Mouse (Mus musculus): ENCODE data around the gene Nrtn. TPM values are rescaled to one million over a fixed set of nuclear protein-coding genes. Genes with fewer than 3 reads are reported as not detected.

Nrtn gene
- polyA plus RNA-seq, 1 experiment, result 11.7 TPM

DNA sequence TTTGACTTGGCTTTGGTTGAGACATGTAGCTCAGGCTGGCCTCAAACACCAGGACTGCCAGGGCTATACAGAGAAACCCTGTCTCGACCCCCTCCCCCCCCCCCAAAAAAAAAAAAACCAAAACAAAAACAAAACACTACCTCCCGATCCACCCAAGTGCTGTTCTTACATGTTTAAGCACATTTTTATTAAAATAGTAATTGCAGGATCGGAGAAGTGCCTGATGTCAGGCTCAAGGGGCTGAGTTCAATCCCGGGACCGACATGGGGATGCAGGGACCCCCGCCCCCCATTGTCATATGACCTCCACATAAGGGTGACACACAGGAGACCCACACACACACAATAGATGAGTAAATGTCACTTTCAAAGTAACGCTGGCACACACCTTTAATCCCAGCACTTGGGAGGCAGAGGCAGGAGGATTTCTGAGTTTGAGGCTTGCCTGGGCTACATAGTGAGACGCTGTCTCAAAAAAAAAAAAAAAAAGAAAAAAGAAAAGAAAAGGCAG, 6.5 kb upstream of the Nrtn start:
- DNase-seq (ENCODE audit: low read depth, low spot score), result no peak
- 66% methylated on average over 8 of the region's 8 CpGs for WGBS

DNA sequence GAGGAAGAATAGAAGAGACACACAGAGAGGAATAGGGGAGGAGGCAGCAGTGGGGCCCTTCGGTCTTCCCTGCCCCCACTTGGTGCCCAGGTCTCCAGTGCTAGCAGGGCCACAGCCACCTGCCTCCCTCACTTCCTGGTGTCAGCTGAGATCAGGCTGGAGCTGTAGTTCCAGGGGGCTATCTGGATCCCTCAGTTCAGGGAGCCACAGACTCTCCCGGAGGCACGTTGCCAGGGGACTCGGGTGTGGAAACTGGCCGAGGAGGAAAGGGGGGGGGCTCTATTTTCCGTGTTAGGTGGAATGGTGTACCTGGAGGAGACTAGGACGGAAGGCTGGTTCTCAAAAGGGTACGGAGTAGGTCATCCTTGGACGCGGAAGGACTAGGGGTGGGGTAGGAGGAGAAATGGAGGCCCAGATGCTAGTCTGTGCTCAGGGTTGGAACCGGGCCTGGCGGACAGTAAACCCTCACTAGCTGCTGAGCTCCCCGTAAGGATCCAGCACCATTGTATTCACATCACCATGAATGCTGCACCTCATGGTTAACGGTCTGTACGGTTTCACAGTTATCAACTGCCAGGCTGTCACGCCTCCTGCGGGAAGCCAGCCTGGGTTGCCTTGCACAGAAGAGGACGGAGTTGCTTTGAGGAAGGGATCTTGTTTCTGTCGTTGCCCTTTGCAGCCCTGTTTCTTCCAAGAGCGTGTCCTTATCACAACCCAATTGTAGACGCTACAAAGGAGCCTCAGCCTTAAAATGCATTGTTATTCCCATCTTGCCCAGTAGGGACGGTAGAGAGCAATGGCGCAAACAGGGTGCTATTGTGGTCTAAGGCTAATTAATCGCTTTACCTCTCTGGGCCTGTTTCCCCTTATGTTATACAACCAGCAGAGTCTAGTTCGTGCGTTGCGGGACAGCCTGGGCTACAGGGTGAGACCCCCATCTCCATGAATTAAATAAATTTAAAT, 5.7 kb upstream of the Nrtn start:
- 27% methylated on average over 27 of the region's 27 CpGs for WGBS
- peak; percentile 70 for DNase-seq (ENCODE audit: low read depth, low spot score)

DNA sequence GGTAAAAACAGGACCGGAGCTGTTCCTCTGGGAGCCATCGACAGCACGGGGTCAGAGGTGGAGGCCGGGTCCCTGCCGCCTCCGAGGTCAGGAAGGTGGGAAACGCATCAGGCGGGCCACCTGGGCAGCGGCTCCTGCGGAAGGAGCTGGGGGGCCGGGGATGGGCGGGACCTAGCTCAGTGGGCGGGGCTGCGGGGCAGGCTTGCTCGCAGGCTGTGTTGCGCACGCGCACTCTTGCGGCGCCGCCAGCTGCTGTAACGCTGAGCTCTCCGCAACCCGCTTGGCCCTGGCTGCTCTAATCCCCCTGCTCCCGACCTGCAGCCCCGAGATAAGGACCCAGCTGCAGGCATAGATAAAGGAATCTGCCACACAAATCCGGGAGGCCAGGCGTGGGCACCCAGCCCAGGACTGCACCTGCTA, 4.7 kb upstream of the Nrtn start:
- under 1% methylated on average over 28 of the region's 28 CpGs for WGBS
- no peak for DNase-seq (ENCODE audit: low read depth, low spot score)

DNA sequence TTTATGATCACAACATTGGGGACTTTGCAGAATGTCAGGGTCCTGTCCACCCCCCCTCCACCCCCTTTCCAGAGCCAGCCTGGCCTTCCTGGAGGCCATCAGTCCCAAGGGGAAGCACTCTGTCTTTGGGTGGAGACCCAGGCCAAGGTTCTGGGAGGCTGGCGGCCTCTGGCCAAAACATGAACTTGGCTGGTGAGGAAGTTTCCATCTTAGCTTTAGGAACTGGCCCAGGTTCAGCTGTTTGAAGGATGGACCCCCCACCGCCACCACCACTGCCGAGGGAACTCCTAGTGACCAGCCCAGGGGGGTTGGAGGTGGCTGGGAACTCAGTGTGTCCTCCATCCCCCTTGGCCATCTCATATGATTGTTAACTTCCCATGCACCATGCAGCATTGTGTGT, 3.7 kb upstream of the Nrtn start:
- WGBS, result 64% methylated on average over 3 of the region's 3 CpGs
- DNase-seq (ENCODE audit: low read depth, low spot score), result no peak

DNA sequence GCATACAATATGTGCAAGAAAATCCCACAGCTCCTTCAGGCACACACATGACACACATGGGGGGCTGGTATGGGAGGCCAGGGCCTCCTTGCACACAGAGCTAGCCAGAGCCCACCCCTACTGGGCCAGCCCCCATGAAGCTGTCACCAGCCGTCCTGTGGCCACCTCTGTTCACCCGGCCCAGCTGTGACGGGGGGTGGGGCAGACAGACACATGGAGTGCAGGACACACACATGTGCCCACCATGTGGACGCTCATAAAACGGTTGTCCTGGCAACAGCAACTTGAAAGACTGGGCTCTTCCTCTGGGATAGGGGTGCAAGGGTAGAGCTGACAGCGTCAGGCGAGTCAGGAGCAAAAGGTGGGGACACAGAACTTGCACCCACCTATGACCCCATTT, 1.9 kb upstream of the Nrtn start:
- DNase-seq (ENCODE audit: low read depth, low spot score), result no peak
- 72% methylated on average over 7 of the region's 7 CpGs for WGBS

DNA sequence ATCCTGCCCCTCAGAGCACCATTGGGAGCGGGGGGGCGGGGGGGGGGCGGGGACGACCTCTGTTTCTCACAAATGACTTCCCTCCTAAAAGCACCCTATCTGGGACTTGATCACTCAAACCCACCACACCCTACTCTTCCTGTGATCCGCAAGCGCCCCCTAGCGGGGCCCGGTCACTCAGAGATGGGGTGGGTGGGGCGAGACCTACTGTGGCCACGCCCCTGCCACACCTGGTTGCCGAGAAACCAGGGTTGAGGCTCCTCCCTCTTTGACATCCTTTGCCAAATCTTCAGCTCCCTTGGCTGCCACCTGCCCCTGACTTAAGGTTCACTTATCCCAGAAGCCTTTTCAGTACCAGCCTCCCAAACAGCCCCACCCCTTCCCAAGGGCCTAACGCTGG, 802 bp upstream of the Nrtn start:
- WGBS, result 3% methylated on average over 12 of the region's 12 CpGs
- DNase-seq (ENCODE audit: low read depth, low spot score), result peak; percentile 53

DNA sequence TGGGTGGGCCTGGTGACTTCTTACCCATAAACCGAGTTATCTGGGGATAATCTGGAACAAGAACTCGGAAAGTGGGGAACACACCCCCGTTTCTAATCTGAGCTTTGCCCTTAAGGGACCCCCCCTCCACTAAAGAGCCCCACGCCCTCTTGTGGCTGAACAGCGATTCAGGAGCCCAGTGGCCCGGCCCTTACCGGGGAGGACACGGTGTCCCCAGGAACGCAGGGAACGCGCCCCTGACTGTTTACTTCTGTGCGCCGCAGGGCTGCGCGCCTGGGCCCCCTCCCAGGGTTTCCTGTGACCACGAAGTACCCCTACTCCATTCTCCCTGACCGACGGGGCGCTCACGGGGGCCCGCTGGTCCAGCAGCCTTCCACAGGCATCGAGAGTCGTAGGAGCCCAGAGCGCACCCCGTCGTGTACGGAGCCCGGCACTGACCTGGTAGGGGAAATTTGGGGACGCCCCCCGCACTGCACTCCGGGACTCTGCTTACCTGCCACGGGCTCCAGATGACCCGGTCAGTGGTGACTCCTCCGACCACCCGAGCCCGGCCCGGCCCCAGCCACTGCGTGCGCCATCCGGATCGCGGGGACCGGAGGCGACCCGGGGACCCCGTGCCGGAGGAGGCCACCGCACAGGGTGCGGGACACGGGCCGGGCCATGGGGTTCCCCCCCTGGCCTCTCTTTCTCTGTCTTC, 479 bp downstream of the Nrtn start:
- 1% methylated on average over 51 of the region's 51 CpGs for WGBS
- no peak for DNase-seq (ENCODE audit: low read depth, low spot score)

DNA sequence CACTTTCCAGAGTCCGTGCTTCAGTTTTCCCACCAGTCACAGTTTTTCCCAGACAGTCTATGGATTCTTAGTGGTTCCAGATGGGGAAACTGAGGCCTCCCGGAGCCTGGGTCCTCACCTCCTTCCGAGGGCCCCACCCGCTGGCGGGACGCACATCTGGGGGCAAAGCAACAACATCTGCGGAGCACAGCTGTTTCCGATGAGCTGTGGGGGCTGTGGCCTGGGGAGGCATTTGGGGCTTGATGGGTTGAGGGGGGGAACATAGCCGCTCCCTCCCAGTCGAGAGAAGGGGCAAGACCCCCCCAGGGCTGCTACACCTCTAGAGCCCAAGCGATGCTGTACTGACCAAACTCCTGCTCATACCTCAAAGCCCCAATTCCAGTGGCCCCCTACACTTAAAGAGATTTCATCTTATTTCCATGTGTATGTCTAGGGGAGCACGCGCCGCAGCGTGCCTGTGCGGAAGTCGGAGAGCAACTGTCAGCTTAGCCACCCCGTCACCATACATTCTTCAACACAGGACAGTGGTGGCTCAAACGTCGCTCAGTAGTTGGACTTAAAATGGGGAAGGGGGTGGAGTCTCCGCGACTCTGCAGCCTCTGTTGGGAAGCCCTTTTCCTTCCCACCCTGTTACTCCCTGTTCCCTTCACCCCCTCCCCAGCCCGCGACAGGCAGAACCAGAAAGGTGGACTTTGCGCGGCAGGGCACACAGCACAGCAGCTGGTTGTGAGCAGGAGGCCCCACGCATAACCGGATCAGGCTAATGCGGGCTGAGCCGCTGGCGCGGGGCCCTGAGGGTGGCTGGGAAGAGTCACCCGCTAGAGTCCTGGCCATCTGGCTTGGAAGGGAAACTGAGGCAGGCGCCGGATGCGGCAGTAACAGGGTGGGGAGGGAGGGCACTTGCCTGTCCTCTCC, 2.8 kb downstream of the Nrtn start:
- WGBS, result 26% methylated on average over 36 of the region's 36 CpGs
- DNase-seq (ENCODE audit: low read depth, low spot score), result no peak

DNA sequence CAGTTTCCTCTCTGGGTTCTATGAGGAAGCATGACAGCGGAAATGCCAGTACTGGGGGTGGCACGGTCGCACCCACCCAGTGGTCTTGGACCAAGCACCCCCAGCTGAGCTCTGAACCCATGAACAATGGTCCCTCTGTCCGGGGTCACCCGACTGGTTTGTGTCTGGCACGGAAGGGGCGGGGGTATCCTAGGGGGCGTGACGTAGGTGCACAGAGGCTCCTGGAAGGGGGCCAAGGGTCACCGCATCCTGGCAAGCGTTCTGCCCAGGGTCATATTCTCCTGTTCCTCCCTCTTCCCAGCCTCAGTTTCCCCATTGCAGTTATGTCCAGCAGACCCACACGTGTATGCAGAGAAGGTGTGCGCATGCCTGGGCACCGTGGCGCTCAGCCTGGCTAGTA, 3.9 kb downstream of the Nrtn start:
- WGBS, result 21% methylated on average over 15 of the region's 15 CpGs
- DNase-seq (ENCODE audit: low read depth, low spot score), result no peak

DNA sequence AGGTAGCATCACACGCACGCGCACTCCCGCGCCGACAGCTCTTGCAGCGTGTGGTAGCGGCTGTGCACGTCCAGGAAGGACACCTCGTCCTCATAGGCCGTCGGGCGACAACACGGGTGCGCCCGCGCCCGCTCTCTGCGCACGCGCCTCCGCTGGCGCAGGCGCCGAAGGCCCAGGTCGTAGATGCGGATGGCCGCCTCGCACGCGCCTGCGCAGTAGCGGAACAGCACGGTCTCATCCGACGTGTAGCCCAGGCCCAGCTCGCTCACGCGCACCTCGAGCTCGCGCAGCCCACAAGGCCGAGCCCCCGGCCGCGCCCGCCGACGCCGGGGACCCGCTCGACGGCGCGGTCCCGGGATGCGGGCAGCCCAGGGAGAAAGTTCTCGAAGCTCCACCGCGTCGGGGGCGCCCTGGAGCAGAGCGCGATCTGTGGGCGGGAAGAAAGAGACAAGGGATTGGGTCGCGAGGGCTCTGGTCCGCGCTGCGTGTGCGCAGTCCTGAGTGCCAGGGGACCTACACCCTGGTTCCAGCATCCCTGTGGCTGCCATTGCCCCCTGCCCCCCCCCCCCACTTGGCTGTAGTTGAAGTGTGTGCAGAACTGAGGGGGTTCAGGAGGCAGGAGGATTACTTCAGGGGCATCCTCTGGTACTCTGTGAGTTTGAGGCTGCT, 5.8 kb downstream of the Nrtn start:
- no peak for DNase-seq (ENCODE audit: low read depth, low spot score)

DNA sequence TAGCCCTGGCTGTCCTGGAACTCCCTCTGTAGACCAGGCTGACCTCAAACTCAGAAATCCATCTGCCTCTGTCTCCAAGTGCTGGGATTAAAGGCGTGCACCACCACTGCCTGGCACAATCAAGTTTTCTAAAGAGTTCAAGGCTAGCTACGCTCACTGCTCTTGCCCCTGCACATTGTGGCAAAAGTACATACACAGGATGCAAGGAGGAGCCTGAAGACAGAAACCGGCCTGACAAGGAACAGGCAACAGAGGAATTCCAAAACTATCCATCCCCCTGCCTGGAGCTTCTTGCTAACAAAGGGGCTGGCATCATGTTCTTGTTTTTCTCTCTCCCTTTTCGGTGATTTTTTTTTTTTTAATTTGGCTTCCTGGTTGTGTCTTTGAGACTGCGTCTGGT, 13.2 kb downstream of the Nrtn start:
- 38% methylated on average over 5 of the region's 5 CpGs for WGBS
- no peak for DNase-seq (ENCODE audit: low read depth, low spot score)

More for the DNA sequence above, 5.8 kb downstream of the Nrtn start:
- WGBS, result 62% methylated on average over 71 of the region's 71 CpGs

DNA sequence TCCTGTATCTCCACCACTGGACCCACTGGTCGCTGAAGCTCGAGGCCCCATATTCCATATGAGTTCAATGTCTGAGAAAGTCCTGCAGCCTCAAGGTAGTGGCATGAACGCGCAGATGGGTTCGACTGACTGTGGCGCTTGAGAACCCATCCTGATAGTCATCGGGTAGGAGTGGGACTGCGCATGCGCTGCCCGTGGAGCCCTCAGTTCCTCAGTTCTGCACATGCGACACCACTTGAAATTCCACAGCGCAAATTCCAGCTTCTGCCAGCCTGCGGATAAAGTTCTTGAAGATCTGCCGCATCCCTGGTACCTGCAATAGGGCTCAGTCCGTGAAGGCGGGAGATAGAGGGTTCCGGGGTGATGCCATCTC, 16.6 kb downstream of the Nrtn start:
- DNase-seq (ENCODE audit: low read depth, low spot score), result no peak
- WGBS, result 79% methylated on average over 17 of the region's 17 CpGs

DNA sequence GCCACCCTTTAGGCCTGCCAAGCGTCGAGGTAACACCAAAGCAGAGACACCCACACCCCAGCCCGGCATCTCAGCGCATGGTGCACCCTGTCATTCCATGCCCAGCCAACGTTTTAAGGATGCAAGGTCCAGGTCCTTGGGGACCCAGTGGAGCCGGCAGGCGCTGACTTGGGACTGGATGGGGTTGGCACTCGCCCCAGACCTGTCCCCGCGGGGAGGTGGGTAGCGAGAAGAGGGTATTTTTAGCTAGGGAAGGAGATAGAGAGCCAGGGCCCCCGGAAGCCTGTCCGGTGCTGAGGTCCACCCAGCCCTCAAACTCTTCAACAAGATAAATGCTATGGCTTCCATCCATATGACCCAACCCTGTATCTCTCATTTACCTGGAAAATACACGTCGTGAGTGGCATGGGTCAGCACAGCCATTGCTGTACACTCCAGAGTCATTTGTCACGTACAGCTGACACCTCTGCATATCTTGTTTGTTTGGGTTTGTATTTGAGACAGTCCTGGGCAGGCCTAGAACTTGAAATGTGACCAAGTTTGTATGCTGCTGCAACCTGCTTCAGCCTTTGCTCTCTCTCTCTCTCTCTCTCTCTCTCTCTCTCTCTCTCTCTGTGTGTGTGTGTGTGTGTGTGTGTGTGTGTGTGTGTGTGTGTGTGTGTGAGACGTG, 17.1 kb downstream of the Nrtn start:
- no peak for DNase-seq (ENCODE audit: low read depth, low spot score)
- WGBS, result 80% methylated on average over 17 of the region's 17 CpGs

DNA sequence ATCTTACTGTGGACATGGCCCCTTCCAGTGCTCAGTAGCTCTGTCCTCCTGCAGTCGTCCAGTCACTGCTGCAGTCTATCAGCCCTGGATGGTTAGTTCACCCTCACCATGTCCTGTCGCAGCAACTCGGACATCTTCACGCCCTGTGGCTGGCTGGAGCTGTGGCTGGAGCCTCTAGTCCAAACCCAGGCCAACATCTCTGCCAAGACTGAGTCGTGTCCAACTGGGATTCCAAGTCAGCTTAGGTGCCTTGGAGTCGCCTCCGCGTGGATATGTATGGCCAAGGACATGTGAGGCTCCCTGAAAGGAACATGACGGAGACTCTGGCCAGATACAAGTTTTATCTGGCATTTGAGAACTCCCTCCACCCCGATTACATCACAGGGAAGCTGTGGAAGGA, 19.1 kb downstream of the Nrtn start:
- 76% methylated on average over 10 of the region's 10 CpGs for WGBS
- no peak for DNase-seq (ENCODE audit: low read depth, low spot score)

DNA sequence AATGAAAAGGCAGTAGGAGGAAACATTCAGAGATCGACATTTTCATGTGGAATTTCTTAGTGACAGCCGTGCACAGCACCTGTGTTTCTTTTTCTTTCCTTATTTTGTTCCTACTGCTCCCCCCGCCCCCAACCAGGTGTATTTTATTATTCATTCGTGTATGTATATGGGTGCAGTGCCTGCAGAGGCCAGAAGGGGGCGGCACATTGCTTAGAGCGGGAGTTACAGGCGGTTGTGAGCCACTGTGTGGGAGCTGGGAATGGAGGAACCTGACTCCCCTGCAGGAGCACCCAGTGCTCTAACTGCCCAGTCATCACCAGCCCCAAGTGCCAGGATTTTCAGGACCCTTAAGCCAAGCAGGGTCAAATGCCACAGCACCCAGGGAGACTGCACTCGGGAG, 20.8 kb downstream of the Nrtn start:
- no peak for DNase-seq (ENCODE audit: low read depth, low spot score)
- WGBS, result 41% methylated on average over 8 of the region's 8 CpGs

DNA sequence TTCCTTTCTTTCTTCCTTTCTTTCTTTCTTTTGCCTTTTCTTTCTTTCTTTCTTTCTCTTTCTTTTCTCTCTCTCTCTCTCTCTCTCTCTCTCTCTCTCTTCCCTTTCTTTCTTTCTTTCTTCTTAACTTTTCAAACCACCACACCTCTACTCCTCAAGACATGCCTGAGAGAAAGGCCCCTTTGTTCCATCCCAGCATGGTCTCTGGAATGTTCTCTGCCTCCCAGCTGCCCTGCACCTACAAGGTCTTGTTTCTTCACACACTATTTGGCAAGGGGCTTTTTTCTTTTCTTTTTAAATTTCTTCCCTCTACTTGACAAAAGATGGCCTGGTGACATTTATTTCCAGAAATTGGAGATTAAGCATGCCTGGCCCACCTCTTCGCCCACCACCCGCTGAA, 27.7 kb downstream of the Nrtn start:
- 77% methylated on average over 2 of the region's 2 CpGs for WGBS
- DNase-seq (ENCODE audit: low read depth, low spot score), result no peak

DNA sequence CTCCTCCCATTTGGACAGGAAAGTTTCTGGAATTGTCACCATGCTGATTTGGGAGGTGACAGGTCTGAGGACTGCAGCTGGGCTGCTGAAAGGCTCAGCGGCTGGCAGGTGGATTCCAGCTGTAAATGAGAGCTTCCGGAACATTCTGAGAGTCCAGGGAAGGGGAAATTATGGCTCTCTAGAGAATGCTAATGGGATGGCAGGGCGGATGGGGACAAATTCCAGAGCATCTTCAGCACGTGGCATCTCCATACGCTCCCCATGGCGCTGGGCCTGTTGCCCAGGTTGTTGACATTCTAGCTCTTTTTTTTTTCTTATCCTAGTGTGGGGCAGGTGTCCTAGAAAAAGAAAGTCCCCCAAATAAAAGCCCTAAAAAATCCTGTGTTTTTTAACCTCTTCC, 28.2 kb downstream of the Nrtn start:
- WGBS, result 24% methylated on average over 6 of the region's 6 CpGs
- no peak for DNase-seq (ENCODE audit: low read depth, low spot score)

DNA sequence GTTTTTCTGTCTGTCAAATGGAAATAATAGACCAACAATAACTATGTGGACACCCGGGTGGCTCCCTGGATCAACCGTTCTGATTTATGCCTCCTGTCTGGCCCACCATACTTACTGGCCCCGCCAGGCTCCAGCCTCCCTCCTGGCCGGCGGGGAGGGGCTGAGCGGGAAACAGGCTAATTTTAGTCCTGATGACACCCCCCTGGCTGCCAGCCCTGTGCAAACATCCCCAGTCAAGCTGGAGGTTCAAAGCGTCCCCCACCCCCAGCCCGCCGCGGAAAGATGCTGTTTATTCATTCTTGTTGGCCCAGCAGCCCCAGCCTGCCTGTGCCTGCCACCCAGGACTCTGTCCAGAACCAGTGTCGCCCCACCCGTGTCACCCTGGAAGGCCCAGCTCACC, 29.2 kb downstream of the Nrtn start:
- 17% methylated on average over 12 of the region's 12 CpGs for WGBS
- DNase-seq (ENCODE audit: low read depth, low spot score), result no peak

DNA sequence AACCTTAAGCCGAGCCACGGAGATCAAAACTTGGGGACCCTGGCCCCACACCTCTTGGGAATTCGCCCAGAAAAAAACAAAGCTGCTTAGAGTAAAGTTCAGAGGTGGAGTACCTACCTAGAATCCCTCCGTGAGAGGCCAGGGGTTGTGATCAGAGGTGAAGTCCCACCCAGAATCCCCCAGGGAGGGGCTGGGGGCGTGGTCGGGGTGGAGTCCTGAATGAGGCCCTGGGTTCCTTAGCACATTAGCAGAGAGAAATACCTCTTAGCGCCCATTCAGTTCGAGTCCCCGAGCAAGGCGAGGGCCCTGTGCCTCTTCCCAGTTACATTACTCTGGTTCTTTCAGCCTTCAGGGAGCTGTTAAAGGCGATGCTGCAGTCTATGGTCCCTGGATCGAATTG, 29.7 kb downstream of the Nrtn start:
- WGBS, result 17% methylated on average over 12 of the region's 12 CpGs
- no peak for DNase-seq (ENCODE audit: low read depth, low spot score)
